Mouse (Mus musculus) gastrocnemius, postnatal 4 days (tissue): ENCODE results near the gene Tmem217. TPM values are rescaled to one million over a fixed set of nuclear protein-coding genes. Genes with fewer than 3 reads are reported as not detected.

Source experiments
- DNase-seq, 2 experiments: peaks; one replicate each; pipeline ENCODE4 v3.0.0; 2021 to 2022; ENCODE audit warnings: low spot score in 2 of 2, mixed read lengths in 2 of 2
- long read RNA-seq, 2 experiments: library from polyadenylated mRNA; stranded (forward); transcript quantifications; one replicate each; pipeline ENCODE4 v2.0.0; 2021
- total RNA-seq, 2 experiments: library from RNA; stranded (reverse); gene quantifications; 2 replicates each; pipeline ENCODE4 v1.2.3; 2021

The Tmem217 gene
- not detected for total RNA-seq
- long read RNA-seq, experiment 1, result 0 reads
- long read RNA-seq, experiment 2, result 0 reads

DNA sequence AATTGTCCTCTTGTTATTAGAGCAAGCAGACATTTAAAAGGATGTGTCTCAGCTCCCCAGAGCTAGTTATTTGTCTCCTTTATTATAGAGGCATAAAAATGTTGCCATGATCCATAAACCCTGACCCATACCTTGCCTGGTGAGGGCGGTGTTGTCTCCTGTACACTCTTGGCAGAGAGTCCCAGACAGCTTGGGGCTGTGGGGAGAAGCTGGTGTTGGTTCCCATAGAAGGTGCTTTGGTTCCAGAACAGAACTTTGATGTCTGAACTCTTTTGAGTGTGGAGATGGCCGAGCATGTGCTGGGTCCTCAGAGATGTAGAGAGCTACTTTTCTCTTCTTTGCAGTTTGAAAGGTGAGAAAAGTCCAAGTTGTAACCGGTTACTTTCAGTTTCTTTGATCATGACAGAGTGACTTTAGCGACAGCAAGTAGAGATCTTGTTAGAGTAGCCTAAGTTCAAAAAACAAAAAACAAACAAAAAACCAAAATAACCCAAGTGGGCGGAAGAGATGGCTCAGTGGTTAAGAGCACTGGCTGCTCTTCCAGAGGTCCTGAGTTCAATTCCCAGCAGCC lies at the start of gene Tmem217:
TSS of gene Tmem217 (minus strand) at position 224 of the 571 bp plus-strand sequence.
- DNase-seq, result no peak

GRCm38 (mm10) chr17:29601391-29601790 lies 49.2 kb upstream of the Tmem217 start:
- no peak for DNase-seq

DNA sequence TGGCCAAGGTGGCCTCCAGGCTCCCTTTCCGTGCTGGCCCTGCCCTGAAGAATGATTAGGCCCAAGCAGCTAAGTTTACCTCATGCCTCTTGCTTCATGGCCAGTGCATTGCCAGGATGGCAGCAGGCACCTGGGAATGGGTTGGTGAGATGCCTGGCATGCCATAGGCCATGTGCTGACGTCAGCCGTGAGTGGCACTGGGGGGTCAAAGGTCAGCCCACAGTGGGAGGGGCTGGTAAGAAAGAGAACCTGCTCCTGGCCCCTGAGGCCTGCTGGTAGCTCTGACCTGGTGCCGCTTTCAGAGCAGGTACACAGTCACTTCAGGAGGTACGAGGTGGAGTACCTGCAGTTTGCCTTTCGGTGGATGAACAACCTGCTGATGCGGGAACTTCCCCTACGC lies 47.4 kb upstream of the Tmem217 start:
- no peak for DNase-seq

DNA sequence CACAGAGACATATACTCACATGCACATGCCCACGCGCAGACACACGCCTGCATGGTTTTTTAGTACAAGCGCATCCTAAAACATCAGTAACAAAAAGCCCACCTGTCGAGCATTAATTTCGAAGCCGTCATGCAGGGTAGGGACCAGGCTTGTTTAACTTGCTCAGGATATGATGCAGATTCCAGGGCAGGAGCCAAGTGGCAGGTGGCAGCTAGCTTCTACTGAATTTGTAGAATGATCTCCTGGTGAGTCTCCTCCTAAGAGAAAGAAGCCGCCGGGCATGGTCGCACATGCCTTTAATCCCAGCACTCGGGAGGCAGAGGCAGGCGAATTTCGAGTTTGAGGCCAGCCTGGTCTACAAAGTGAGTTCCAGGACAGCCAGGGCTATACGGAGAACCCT lies 46.9 kb upstream of the Tmem217 start:
- no peak for DNase-seq

DNA sequence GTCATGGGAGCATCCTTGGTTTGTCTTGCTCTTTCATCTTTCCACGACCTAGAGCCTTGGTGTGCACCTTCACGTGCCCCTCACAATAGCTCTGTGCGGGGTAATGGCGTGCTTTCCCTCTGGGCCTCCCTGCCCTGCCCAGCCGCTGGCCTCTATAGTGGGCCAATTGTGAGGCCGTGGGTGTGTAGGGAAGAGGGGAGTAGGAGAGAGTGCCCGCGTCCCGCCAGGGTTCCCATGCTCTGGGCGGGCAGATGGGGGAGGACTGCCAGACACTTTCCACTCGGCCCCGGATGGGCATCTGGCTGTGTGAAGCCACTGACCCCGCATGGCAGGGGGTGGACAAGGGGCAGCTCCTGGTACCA lies 44.6 kb upstream of the Tmem217 start:
- no peak for DNase-seq

- no peak for DNase-seq
Measured at GRCm38 (mm10) chr17:29595891-29596770, 43.9 kb upstream of the Tmem217 start.

DNA sequence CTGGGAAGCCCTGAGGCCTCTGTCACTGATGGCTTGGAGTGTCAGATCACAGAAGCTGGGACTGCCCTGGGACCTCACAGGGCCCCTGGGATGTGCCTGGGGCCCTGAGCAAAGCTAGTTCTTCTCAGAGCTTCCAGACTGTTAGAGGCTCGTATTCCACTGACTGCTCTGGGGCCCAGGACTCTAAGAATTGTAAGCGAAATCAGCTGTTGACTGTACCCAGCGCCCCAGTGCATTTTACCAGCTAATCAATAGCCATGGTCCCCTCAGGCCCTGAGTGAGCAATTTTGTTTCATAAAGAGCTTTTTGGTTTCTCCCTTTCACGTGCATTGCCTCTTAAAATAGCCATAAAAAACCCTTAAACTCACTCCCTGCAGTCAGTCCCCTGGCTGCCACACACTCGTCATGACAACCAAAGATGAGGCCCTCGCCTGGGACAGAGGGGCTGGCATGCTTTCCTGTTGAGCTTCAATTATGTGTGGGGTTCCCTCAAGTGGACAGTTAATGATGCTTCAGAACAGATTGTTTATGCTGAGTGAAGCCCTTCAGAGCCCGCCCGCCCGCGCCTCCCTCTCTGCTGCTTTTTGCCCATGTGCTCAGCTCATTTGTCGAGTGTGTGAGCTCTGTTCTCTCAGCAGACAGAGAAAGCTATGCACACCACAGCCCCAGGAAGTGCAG lies 37.2 kb upstream of the Tmem217 start:
- no peak for DNase-seq

GRCm38 (mm10) chr17:29586921-29587320 lies 34.7 kb upstream of the Tmem217 start:
- no peak for DNase-seq

DNA sequence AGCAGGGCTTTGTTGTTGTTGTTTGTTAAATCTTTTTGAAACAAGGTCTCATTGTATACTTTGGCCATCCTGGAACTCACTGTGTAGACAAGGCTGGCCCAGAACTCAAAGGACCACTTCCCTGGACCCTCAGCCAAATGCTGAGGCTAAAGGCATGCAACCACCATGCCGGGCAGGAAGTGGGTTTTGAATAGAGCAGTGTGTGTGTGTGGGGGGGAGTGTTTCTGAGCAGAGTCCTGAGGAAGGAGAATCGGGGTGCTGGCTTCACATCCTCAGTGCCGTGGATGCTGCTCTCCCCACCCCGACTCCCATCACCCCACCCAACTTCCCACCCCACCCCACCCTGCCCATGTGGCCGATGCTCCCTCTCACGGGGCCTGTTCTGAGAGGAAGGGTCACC lies 33.3 kb upstream of the Tmem217 start:
- DNase-seq, result no peak

GRCm38 (mm10) chr17:29584737-29585136 lies 32.6 kb upstream of the Tmem217 start:
- no peak for DNase-seq

GRCm38 (mm10) chr17:29584306-29584705 lies 32.1 kb upstream of the Tmem217 start:
- no peak for DNase-seq

GRCm38 (mm10) chr17:29583569-29583968 lies 31.4 kb upstream of the Tmem217 start:
- DNase-seq, result no peak

GRCm38 (mm10) chr17:29579579-29580126 lies 27.5 kb upstream of the Tmem217 start:
- DNase-seq, result no peak

- no peak for DNase-seq
Measured at GRCm38 (mm10) chr17:29569831-29570230, 17.6 kb upstream of the Tmem217 start.

DNA sequence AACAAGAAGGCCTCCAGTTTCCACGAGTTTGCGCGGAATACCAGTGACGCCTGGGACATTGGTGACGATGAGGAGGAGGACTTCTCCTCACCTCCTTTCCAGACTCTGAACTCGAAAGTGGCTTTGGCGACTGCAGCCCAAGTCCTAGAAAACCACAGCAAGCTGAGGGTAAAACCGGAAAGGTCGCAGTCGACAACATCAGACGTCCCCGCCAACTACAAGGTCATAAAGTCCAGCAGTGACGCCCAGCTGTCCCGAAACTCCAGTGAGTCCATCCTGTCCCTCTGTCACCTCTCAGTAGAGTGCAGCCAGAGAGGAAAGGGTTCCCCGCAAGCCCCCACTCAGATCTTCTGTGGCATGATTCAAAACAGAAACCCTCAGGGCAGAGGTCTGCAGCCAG lies 16.2 kb upstream of the Tmem217 start:
- no peak for DNase-seq

GRCm38 (mm10) chr17:29565521-29565920 lies 13.3 kb upstream of the Tmem217 start:
- no peak for DNase-seq

DNA sequence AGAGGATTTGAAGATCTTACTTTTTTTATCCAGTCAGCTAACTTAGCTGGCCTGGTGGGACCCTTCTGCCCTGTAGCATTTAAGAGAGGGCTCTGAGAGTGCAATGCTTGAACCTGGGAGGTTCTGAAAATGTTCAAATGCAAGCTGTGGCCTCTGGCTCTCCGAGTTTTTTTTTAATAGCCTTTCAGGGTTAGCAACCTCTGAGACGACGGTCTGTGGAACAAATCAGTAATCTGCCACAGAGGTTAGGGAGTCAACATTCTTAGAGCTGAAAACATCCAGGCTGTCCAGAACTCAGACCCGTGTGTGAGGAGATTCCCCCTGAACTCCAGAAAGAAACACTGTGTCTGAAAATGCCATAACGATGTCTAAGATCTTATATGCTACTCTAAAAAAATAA lies 6.3 kb upstream of the Tmem217 start:
- DNase-seq, result no peak

DNA sequence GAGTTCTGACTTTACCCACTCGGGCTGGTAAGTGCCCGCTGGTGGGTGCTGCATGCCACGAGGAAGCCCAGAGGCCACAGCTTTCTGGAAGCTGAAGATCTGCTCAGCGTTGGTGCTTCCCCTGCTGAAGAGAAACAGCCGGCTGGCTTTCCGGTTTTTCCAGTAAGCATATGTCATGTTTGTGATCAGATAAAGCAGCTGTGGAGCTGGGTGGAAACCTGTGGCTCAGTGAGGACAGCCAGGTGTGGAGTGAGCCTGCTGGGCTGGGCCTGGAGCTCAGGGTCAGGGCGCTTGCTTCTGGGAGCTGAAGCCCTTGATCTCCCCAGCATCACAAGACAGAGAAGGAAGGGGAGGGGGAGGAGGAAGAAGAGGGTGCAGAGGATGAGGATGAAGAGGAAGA lies 4.7 kb upstream of the Tmem217 start:
- DNase-seq, result no peak

DNA sequence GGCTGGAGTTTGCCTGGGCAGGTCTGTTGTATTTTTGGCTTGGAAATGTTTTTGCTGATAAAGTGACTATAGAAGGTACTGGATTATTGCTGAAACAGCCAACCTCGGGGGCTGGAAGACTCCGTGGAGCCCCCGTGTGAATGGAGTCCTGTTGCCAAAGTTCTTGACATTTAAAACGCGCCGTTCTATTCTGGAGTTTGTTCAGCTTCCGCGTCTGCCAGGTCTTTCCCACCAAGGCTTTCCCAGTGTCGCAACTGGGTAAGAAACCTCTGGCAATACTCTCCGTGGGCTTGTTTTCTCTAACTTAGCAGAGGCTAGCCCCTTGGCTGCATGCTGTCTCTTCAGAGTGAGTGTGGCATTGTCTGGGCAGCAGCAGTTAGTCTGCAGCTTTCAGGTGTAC lies 4.3 kb upstream of the Tmem217 start:
- no peak for DNase-seq

DNA sequence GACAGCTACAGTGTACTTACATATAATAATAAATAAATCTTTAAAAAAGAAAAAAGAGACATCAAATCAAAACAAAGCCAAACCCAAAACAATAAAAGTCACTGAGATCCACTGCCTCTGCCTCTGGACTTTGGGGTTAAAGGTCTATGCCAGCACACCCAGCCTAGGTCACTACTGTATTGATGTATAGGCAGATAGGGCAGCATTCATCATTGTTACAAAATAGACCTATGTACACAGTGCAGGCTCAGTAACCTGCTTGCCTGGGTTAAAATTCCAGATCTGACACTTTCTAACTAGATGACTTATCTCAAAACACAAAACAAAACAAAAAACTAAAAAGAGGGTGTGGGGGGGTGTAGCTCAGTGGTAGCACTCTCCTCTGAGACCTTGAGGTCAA lies 2.0 kb upstream of the Tmem217 start:
- no peak for DNase-seq

DNA sequence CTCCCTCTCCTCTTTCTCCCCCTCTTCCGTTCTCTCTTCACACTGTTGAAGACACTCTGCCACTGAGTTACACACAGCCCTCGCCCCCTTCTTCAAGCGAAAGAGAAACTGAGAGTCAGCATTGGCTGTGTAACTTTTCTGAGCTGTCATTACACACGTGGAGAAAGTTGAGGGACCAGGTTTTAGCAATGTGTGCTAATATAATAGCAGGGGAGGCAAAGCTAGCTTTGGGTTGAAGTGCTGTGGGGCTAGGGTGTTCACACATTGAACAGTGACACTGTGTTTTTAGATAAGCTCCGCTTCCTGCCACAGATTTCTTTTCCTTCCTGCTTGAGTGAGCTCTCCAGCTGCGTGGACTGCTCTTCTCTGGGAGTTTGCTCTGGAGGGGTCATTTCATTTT lies 1.2 kb downstream of the Tmem217 start:
- DNase-seq, result no peak
